Mouse (Mus musculus): Measurements from ENCODE around the gene Mrps9.

DNA sequence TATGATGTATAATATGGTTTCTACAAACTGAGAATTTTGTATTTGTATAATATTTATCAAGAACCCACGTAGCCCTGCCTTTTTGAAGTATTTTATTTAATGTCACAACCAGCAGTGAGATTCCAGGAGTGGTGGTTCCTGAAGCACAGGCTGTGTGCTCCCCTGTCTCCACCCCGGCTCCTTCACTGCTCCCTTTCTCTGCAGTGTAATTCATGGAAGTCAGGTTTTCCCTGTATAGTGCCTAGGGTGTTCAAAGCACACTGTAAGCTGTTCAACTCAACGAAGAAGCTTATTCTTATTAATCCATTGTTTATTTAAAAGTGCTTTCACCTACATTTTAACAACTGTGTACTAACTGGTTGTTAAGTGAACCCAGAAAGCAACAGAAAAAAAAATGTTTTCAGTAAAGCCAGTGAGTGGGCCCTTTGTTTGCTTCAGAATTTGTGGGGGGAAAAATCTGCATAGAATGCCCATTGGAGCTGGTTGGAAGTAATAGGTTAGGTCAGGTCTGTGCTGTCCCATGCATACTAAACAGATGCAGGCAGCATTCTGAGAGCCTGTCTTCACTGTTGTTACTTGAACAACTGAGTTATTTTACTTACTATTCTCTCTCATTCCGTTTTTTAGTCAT lies 25.5 kb downstream of the Mrps9 start:
- TF ChIP-seq POLR2A (IDR thresholded peaks at IDR 0.05; ENCODE audit: borderline replicate concordance, insufficient read depth, low read length) (no peak), CTCF (IDR thresholded peaks at IDR 0.05; ENCODE audit: borderline replicate concordance, insufficient read depth, low read depth, low read length) (no peak)

Data from cerebellum, adult 2 months (tissue).